Mouse (Mus musculus): Measurements from ENCODE around the gene Mtcl1.

Gene Mtcl1

DNA sequence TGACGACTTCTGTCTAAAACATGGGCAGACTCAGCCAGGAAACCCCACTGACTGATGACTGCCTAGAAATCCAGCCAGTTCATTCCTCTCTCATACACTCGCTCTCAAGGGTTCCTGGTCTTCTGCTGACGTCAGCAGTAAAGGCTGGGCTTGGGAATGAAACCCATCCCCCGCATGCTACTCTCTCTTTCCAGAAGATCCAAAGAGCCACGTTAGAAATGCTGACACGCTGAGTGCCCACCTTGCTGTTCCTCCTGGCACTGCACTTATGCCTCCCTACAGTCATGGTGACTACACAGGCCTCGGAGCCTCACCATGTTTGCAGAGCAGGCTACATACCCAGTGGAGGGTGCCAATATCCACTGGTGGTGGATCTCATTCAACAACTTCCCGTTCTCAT lies 41.7 kb downstream of the Mtcl1 start:
- no peak for DNase-seq

- no peak for DNase-seq
These were observed 43.9 kb downstream of the Mtcl1 start for GRCm38 (mm10) chr17:66405601-66406000.

DNA sequence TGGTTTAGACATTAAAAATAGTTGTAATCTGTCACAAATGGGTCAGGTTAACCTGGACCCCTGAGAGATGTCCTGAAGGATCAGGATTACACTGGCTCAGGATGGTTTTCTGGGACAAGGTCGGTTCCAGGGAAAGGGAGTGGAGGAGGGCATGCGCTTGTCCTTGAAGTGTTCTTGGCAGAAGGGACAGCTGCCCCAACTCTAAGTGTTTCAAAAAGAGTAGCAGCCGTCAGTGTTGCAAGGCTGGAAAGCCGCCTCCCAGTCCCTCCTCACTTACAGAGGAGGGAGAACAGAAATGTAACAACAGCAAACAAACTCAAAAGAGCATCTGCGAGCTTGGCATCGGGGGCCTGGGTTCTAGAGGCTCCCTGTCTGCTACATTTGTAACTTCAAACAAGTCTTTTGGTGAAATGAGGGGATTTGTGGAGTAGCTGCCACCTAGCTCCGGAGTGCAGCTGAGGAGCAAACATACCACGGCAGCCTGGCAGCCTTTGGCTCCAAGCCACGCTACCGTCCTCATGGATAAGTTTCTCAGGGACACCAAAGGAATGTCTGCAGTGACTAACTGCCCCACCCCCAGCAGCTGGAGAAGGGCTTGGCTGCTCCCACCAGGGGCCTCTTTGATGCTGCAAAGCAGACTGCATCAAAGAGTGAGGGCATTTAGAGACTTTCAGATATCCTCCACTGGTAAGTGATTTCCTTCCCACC lies 44.5 kb downstream of the Mtcl1 start:
- peak; percentile 79 to 90 for DNase-seq

- DNase-seq: no peak
These were observed 46.6 kb downstream of the Mtcl1 start for GRCm38 (mm10) chr17:66402791-66403470.

DNA sequence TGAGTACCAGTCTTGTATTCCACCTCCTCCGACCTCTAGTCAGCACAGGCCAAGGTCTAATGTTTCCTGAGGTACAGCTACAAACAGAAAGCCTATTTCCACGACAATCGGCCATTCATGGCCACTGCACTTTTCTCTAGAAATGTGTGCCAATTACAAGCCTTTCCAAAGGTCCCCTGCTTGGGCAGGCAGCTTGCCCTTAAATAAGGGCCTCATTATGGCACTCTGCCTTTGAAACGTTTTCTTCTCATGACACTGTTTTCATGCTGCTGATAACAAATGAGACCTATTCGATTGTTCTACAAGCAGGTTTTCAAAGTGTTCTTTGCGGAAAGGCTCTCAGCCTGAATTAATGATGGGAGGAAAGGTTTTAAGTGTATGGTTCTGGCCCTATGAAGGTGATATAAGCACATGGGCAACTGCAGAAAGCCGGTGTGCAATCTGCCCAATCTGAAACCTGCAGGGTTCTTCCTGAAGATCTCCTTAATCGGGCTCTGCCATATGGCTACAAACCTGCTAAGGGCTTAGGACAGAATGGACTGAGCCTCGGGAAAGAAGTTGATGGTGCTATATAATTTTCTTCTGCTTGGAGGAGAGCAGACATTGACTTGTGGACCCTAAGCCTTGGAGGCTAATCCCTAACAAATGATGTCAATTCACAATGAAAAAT lies 47.8 kb downstream of the Mtcl1 start:
- no peak for DNase-seq

DNA sequence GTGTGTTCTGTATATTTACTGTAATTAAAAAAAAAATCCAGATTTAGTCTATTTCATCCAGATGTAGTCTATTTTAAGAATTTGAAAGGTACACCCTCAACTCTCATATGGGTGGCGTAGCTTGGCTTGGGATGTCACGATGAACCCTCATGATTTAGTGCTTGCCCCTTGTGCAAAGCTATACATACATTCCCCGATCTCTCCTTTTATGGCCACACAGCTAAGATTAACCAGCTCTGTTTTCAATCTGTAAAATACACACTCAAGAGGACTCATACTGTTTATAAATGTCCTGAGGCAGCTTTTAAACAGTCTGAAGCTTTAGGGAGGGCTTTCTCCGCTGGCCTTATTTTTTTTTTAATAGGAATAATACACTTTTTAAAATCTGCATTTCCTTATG lies 49.8 kb downstream of the Mtcl1 start:
- DNase-seq: no peak

GRCm38 (mm10) chr17:66394571-66394970 lies 55.0 kb downstream of the Mtcl1 start:
- DNase-seq: no peak

GRCm38 (mm10) chr17:66388307-66388706 lies 61.2 kb downstream of the Mtcl1 start:
- no peak for DNase-seq

- DNase-seq: no peak
These were observed 68.2 kb downstream of the Mtcl1 start for GRCm38 (mm10) chr17:66381338-66381737.

- no peak for DNase-seq
These were observed 69.4 kb downstream of the Mtcl1 start for GRCm38 (mm10) chr17:66379900-66380857.

- DNase-seq: no peak
These were observed 70.2 kb downstream of the Mtcl1 start for GRCm38 (mm10) chr17:66379308-66379707.

GRCm38 (mm10) chr17:66378127-66378526 lies 71.4 kb downstream of the Mtcl1 start:
- no peak for DNase-seq

- peak in 1 of 2 experiments; percentile 44 for DNase-seq
These were observed 74.8 kb downstream of the Mtcl1 start for GRCm38 (mm10) chr17:66374633-66375272.

GRCm38 (mm10) chr17:66370867-66371266 lies 78.7 kb downstream of the Mtcl1 start:
- no peak for DNase-seq

DNA sequence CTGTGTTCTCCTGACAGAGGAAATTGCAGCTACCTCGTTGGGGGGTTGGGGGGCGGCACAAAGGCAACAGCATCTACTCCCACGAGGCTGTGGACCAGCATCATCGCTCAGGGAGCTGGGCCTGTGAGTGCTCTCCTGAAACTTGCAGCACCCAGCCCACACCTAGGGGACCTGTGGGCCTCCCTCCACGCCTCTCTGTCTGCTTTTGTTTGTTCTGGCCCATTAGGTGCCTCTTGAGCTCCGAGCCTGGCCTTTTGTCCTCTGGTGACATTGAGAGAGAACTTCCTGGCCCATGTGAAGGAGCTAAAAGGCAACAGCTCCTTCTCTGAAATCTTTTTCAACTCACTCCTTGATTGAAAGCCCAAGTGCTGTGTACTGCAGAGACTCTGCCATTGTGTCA lies 79.8 kb downstream of the Mtcl1 start:
- DNase-seq: peak in 1 of 2 experiments; percentile 75

DNA sequence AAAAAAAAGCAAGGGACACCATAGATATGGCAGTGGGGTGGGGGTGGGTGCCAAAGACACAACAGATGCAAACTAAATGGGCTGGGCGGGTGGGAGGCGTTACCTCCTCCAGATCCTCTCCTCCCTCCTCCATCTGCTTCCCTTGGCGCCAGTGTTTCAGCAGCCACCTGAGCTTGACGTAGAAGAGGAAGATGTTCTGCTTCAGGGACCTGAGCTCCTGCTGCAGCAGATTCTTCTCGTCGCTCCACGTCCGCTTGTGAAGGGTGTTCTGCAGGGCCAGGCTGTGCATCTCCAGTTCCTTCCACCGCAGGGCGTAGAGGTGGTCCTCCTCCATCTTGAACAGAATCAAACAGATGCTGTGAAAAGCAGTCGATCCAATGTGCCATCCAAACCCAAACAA lies 81.4 kb downstream of the Mtcl1 start:
- DNase-seq: no peak

DNA sequence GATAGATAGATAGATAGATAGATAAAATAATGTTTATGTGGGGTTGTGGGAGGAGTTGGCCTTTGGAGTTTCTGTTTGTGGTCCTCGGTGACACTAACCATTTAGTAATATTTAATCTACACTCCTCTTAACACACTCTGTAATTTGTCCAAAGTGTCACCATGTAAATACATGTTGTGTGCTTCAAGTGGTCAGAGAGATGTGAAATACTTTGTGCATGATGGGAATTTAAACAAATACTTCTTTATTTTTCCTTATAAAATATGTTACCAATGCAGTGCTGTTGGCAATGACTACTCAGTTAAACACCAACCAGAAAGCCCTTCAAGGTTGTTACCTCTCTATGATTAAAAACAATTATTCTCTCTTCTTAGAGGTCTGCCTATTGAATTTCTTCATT lies 83.9 kb downstream of the Mtcl1 start:
- DNase-seq: no peak

DNA sequence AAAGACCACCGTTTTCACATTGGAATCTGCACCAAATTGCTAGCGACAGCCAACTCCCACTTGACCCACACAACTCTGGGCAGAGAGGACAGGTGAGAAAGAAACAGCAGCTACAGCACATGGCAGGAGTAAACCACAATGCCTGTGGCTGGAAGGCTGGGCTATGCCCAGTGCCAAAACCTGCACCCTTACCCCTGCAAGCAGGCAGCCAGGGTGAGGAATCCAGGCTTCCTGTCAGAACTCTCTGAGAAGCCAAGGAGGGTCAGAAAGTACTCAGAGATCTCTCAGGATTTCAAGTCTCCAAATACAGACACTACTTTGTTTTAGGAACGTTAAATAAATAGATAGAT lies 84.3 kb downstream of the Mtcl1 start:
- peak in 1 of 2 experiments; percentile 47 for DNase-seq

GRCm38 (mm10) chr17:66364525-66365292 lies 84.8 kb downstream of the Mtcl1 start:
- no peak for DNase-seq

DNA sequence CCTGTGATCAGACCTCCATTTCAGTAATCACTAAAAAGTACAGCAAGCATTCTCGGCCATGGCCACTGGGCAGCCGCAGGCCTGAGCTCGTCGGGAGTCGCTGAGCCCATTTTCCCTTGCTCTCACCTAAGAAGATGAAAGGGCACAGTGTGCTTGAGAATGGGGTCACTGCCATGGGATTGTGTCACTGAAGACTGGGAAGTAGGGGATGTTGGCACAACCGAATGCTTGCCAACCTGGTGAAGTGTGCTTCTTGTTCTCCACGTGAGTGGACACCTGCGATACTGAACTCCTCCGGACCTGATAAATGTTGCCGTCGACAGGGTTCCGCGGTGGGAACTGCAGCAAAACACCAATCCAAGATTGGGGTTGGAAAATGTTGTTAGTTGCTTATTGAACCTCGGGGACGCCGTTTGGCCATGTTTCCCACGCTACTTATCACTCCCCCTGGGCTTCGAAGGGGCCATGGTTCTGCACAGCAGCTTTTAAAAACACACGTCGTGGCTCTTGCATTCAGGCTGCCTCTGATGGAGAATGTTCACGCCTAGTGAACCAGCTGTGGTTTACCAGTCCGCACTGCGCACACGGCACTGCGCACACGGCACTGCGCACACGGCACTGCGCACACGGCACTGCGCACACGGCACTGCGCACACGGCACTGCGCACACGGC lies 85.6 kb downstream of the Mtcl1 start:
- DNase-seq: no peak

Measured in lung, postnatal 4 days (tissue).